Mouse (Mus musculus) mouse embryonic stem cell (cell line): Measurements from ENCODE around the gene Trpm6.

Source experiments
- in situ Hi-C, 2 experiments: fragments of 300-500 bp; cut with MboI; formaldehyde crosslinking; loops; 1 replicate in 1 of 2; 3 replicates in 1 of 2; pipeline ENCODE4 v1.14.3; 2019 to 2020; ENCODE audit warnings: low sequenced_read_pairs in 2 of 2, low pct_unique_long_range_greater_than_20kb in 1 of 2, mixed read lengths in 1 of 2; ENCODE audit not compliant: unreplicated experiment in 1 of 2

Gene Trpm6

GRCm38 (mm10) chr19:18873709-18874644, 124.2 kb downstream of the Trpm6 start:
- in situ Hi-C loops = no loop called here

- in situ Hi-C loops = no loop called here
These were observed 129.5 kb downstream of the Trpm6 start for GRCm38 (mm10) chr19:18879264-18879663.

GRCm38 (mm10) chr19:18881162-18881561, 131.4 kb downstream of the Trpm6 start:
- in situ Hi-C loops = no loop called here

- in situ Hi-C loops = no loop called here
These were observed 138.0 kb downstream of the Trpm6 start for GRCm38 (mm10) chr19:18887646-18888407.

- in situ Hi-C loops = no loop called here
These were observed 138.8 kb downstream of the Trpm6 start for GRCm38 (mm10) chr19:18888491-18889116.

GRCm38 (mm10) chr19:18889117-18889627, 139.4 kb downstream of the Trpm6 start:
- in situ Hi-C loops = no loop called here

- in situ Hi-C loops = no loop called here
These were observed 139.8 kb downstream of the Trpm6 start for GRCm38 (mm10) chr19:18889632-18890031.

- in situ Hi-C loops = no loop called here
These were observed 140.4 kb downstream of the Trpm6 start for GRCm38 (mm10) chr19:18890216-18890615.

- in situ Hi-C loops = no loop called here
These were observed 148.5 kb downstream of the Trpm6 start for GRCm38 (mm10) chr19:18898238-18898637.

- in situ Hi-C loops = no loop called here
These were observed 152.4 kb downstream of the Trpm6 start for GRCm38 (mm10) chr19:18902041-18902693.

- in situ Hi-C loops = no loop called here
These were observed 152.9 kb downstream of the Trpm6 start for GRCm38 (mm10) chr19:18902694-18903067.

GRCm38 (mm10) chr19:18905511-18905910, 155.7 kb downstream of the Trpm6 start:
- in situ Hi-C loops = no loop called here

GRCm38 (mm10) chr19:18909641-18910040, 159.9 kb downstream of the Trpm6 start:
- in situ Hi-C loops = no loop called here

- in situ Hi-C loops = no loop called here
These were observed 162.1 kb downstream of the Trpm6 start for GRCm38 (mm10) chr19:18911755-18912340.

- in situ Hi-C loops = no loop called here
These were observed 191.6 kb downstream of the Trpm6 start for GRCm38 (mm10) chr19:18941391-18941790.
